Mouse (Mus musculus) cortical plate, adult 2 months (tissue): ENCODE results near the gene Spop. TPM values are rescaled to one million over a fixed set of nuclear protein-coding genes. Genes with fewer than 3 reads are reported as not detected.
"Not testable (repeated sequence)": the region's sequence is repeated elsewhere in the genome, so short reads cannot be mapped to it uniquely, and the experiment has no call there.

Source experiments
- H3K27ac ChIP-seq: fragments of 200-500 bp; 2 replicates; pipeline ENCODE4 v1.5.1; 2012; ENCODE audit warnings: low read length, control low read depth, inconsistent platforms; ENCODE audit not compliant: insufficient read depth
- H3K4me1 ChIP-seq: fragments of 200-500 bp; 2 replicates; pipeline ENCODE4 v1.6.1; 2011; ENCODE audit warnings: low read length; ENCODE audit not compliant: control insufficient read depth, insufficient read depth
- H3K4me3 ChIP-seq: fragments of 200-500 bp; 2 replicates; pipeline ENCODE4 v1.5.1; 2011; ENCODE audit warnings: mild to moderate bottlenecking, low read length, control low read depth; ENCODE audit not compliant: insufficient read depth
- CTCF ChIP-seq: fragments of 200-500 bp; IDR thresholded peaks from 2 replicates; pipeline ENCODE4 v1.5.1; 2011; ENCODE audit warnings: mild to moderate bottlenecking, control low read depth, low read length; ENCODE audit not compliant: insufficient read depth; ENCODE audit errors: extremely low read depth
- POLR2A ChIP-seq: fragments of 200-500 bp; IDR thresholded peaks from 2 replicates; pipeline ENCODE4 v1.6.1; 2011; ENCODE audit warnings: mild to moderate bottlenecking, low read length, control low read depth; ENCODE audit not compliant: insufficient read depth; ENCODE audit errors: extremely low read depth
- polyA plus RNA-seq: library from polyadenylated mRNA; depleted of rRNA; stranded (reverse); fragments of >200 nt; gene quantifications from 2 replicates; pipeline ENCODE4 v1.2.3, GENCODE M21; 2012

The Spop gene
- polyA plus RNA-seq, 1 experiment, result 128 TPM

- TF ChIP-seq POLR2A (no peak), CTCF (no peak)
- no peak overlapping the region for H3K4me3 ChIP-seq
- no peak overlapping the region for H3K27ac ChIP-seq
- H3K4me1 ChIP-seq, result peaks cover 7% of the 10 kb centered on the region; the same call in 1 of the 2 replicates
Measured at GRCm38 (mm10) chr11:95493010-95493409, 79.1 kb downstream of the Spop start.

- TF ChIP-seq POLR2A (no peak), CTCF (no peak)
- no peak overlapping the region for H3K4me3 ChIP-seq
- no peak overlapping the region for H3K27ac ChIP-seq
- peaks cover 7% of the 10 kb centered on the region; the same call in 1 of the 2 replicates for H3K4me1 ChIP-seq
Measured at GRCm38 (mm10) chr11:95493950-95494349, 80.1 kb downstream of the Spop start.

GRCm38 (mm10) chr11:95494374-95494773, 80.5 kb downstream of the Spop start:
- H3K4me3 ChIP-seq, result no peak overlapping the region
- no peak overlapping the region; the same call in 1 of the 2 replicates for H3K27ac ChIP-seq
- H3K4me1 ChIP-seq, result peaks cover 7% of the 10 kb centered on the region; the same call in 1 of the 2 replicates
- no peak for TF ChIP-seq POLR2A
- no peak for TF ChIP-seq CTCF

DNA sequence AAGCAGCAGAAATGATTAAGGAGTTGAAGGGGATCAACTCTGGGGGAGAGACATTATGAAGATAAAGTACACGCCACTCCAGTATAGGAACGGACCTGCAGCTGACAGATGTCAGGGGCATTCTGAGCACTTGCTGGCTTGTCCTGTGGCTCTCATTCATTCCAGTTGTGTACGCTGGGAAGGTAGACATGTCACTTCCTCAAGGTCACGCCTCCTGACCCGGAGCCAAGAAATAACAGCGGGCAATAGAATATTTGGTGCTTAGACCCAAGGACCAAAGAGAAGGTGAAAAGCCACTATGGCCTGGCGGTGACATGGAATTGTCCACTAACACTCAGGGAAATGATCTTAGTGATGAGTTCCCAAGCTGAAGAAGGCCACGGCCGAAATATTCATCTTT, 82.0 kb downstream of the Spop start:
- peaks cover 11% of the 10 kb centered on the region; the same call in 1 of the 2 replicates for H3K4me1 ChIP-seq
- H3K4me3 ChIP-seq, result no peak overlapping the region
- H3K27ac ChIP-seq, result no peak overlapping the region
- TF ChIP-seq CTCF, result no peak
- TF ChIP-seq POLR2A, result no peak

GRCm38 (mm10) chr11:95497921-95498320, 84.0 kb downstream of the Spop start:
- TF ChIP-seq POLR2A (no peak), CTCF (no peak)
- peaks cover 15% of the 10 kb centered on the region; the same call in 1 of the 2 replicates for H3K4me1 ChIP-seq
- H3K4me3 ChIP-seq, result no peak overlapping the region
- H3K27ac ChIP-seq, result no peak overlapping the region

GRCm38 (mm10) chr11:95500412-95500811, 86.5 kb downstream of the Spop start:
- no peak overlapping the region for H3K27ac ChIP-seq
- H3K4me1 ChIP-seq, result peaks cover 7% of the 10 kb centered on the region; the same call in 1 of the 2 replicates
- TF ChIP-seq POLR2A (no peak), CTCF (no peak)
- H3K4me3 ChIP-seq, result no peak overlapping the region

GRCm38 (mm10) chr11:95500836-95501235, 87.0 kb downstream of the Spop start:
- Histone ChIP-seq H3K27ac (no peak overlapping the region), H3K4me3 (no peak overlapping the region), H3K4me1 (peaks cover 7% of the 10 kb centered on the region; the same call in 1 of the 2 replicates)
- TF ChIP-seq CTCF (no peak), POLR2A (no peak)

DNA sequence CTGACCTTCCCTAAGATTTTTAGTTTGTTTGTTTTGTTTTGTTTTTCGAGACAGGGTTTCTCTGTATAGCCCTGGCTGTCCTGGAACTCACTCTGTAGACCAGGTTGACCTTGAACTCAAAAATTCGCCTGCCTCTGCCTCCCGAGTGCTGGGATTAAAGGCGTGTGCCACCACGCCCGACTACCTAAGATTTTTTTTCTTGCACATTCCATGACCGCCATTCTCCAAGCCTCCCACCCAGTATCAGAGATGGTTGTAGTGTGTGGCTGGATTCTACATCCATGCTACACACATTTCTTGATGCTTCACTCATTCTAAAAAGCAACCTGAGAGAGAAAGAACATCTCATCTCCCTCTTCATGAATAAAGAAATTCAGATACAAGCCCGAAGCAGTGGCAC, 87.9 kb downstream of the Spop start:
- not testable (repeated sequence) for H3K4me3 ChIP-seq, H3K4me1 ChIP-seq, H3K27ac ChIP-seq

GRCm38 (mm10) chr11:95503581-95504180, 89.8 kb downstream of the Spop start:
- Histone ChIP-seq H3K27ac (no peak overlapping the region), H3K4me3 (no peak overlapping the region), H3K4me1 (peaks cover 9% of the 10 kb centered on the region; the same call in 1 of the 2 replicates)
- TF ChIP-seq CTCF (no peak), POLR2A (no peak)

DNA sequence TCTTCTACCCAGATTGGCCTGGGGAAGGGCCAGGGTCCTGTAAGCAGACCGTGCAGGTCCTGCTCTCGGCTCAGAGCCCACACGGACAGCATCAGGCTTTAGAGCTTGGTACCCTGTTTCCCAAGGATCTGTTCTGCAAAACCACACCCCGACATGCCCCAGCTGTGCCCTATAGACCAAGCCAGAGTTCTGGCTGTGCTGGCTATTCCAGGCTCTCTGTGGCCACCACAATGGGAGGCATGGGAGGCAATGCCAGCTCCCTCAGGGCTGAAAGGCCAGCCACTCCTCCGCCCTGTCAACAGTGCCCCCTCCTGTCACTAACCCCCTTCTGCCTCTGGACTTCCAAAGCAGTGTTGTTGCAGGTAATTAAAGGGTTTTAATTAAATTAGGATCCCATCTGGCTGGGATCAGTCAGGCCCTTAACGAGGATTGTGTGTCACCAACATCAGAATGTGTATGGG, 90.4 kb downstream of the Spop start:
- Histone ChIP-seq H3K27ac (no peak overlapping the region), H3K4me3 (no peak overlapping the region), H3K4me1 (peaks cover 9% of the 10 kb centered on the region; the same call in 1 of the 2 replicates)
- TF ChIP-seq CTCF (no peak), POLR2A (no peak)
